Mouse (Mus musculus) colon, adult 2 months (tissue): ENCODE results near the gene Xlr5b. TPM values are rescaled to one million over a fixed set of nuclear protein-coding genes. Genes with fewer than 3 reads are reported as not detected.

Source experiments
- polyA plus RNA-seq: library from polyadenylated mRNA; depleted of rRNA; stranded (reverse); fragments of >200 nt; gene quantifications from 2 replicates; pipeline ENCODE4 v1.2.3, GENCODE M21; 2012; rRNA removed

The Xlr5b gene
- not detected in 2 replicates for polyA plus RNA-seq

GRCm38 (mm10) chrX:73148496-73148895, at the start of gene Xlr5b:
Gene Xlr5b (plus strand): TSS chrX:73148796.

GRCm38 (mm10) chrX:73116747-73117146, 31.8 kb upstream of the Xlr5b start, which contains the start of gene Gm14685:
Gene Gm14685 (plus strand): TSS chrX:73117047.

GRCm38 (mm10) chrX:73149350-73149749, 754 bp downstream of the Xlr5b start, which contains the start of gene DXBay18:
Gene DXBay18 (minus strand): TSS chrX:73149450.

GRCm38 (mm10) chrX:73176889-73177288, 28.3 kb downstream of the Xlr5b start, which contains the start of gene Spin2d:
Gene Spin2d (minus strand): TSS chrX:73176989.

GRCm38 (mm10) chrX:73191934-73192333, 43.3 kb downstream of the Xlr5b start, which contains the start of gene Xlr3b:
Gene Xlr3b (plus strand): TSS chrX:73192207.

Other genes with a start within 250 kb of the Xlr5b start
- gene Cetn2, start 230.4 kb upstream of the Xlr5b start, polyA plus RNA-seq = 1.1 and 1.2 TPM in 2 replicates
- gene Nsdhl, start 230.2 kb upstream of the Xlr5b start, polyA plus RNA-seq = 11.7 and 12.9 TPM in 2 replicates
- 0.41 and 0.63 TPM in 2 replicates for gene Zfp185, start 161.5 kb upstream of the Xlr5b start, polyA plus RNA-seq
- gene Pnma5, start 111.7 kb upstream of the Xlr5b start, polyA plus RNA-seq = not detected in 2 replicates
- gene Pnma3, start 84.0 kb upstream of the Xlr5b start, polyA plus RNA-seq = 0.05 and 0.08 TPM in 2 replicates
- 0.13 TPM in 1 of 2 replicates, not detected in the other for gene Xlr4a, start 66.3 kb upstream of the Xlr5b start, polyA plus RNA-seq
- 0.35 TPM in 1 of 2 replicates, not detected in the other for gene Xlr3a, start 51.7 kb upstream of the Xlr5b start, polyA plus RNA-seq
- not detected in 2 replicates for gene Gm14685, start 31.7 kb upstream of the Xlr5b start, polyA plus RNA-seq
- 0.06 TPM in 1 of 2 replicates, not detected in the other for gene DXBay18, start 654 bp downstream of the Xlr5b start, polyA plus RNA-seq
- not detected in 2 replicates for gene Spin2d, start 28.2 kb downstream of the Xlr5b start, polyA plus RNA-seq
- gene Xlr3b, start 43.4 kb downstream of the Xlr5b start, polyA plus RNA-seq = 0.26 and 0.36 TPM in 2 replicates
- 0.15 TPM in 1 of 2 replicates, not detected in the other for gene Xlr4b, start 65.5 kb downstream of the Xlr5b start, polyA plus RNA-seq
- 24.4 and 26.4 TPM in 2 replicates for gene F8a, start 79.5 kb downstream of the Xlr5b start, polyA plus RNA-seq
- gene Xlr4c, start 94.3 kb downstream of the Xlr5b start, polyA plus RNA-seq = not detected in 2 replicates
- gene Xlr3c, start 116.6 kb downstream of the Xlr5b start, polyA plus RNA-seq = not detected in 2 replicates
- gene Xlr5a, start 144.2 kb downstream of the Xlr5b start, polyA plus RNA-seq = not detected in 2 replicates
- gene Xlr5c, start 144.2 kb downstream of the Xlr5b start, polyA plus RNA-seq = not detected in 2 replicates
- gene Gm45015, start 188.0 kb downstream of the Xlr5b start, polyA plus RNA-seq = not detected in 2 replicates
- 5.3 and 6.1 TPM in 2 replicates for gene Zfp275, start 193.8 kb downstream of the Xlr5b start, polyA plus RNA-seq
- not detected in 2 replicates for gene Gm18336, start 249.9 kb downstream of the Xlr5b start, polyA plus RNA-seq